Mouse (Mus musculus) kidney, embryonic 14.5 days (tissue): ENCODE measurements around the gene Cacna1c. TPM values are rescaled to one million over a fixed set of nuclear protein-coding genes. Genes with fewer than 3 reads are reported as not detected.
A peak's percentile ranks its signal among the peaks of the same experiment; 100 is the strongest.

Source experiments
- ATAC-seq: fragments of 200-750 bp; cut with Nextera tagmentation; 2 replicates; pipeline ENCODE4 v1.8.0; 2017; ENCODE audit warnings: moderate number of reproducible peaks, mild to moderate bottlenecking, moderate TSS enrichment, moderate library complexity; ENCODE audit not compliant: low FRiP score, low TSS enrichment
- H3K27ac ChIP-seq: fragments of 300-500 bp; sonication (generic); 2 replicates; pipeline ENCODE4 v1.5.1; 2014; ENCODE audit warnings: low read depth, mild to moderate bottlenecking, low read length, moderate library complexity, mixed read lengths
- H3K27me3 ChIP-seq: fragments of 300-500 bp; sonication (generic); 2 replicates; pipeline ENCODE4 v1.6.1; 2014; ENCODE audit warnings: mild to moderate bottlenecking, low read length; ENCODE audit not compliant: control insufficient read depth, insufficient read depth
- H3K36me3 ChIP-seq: fragments of 300-500 bp; sonication (generic); 2 replicates; pipeline ENCODE4 v1.6.1; 2014; ENCODE audit warnings: low read length, mixed read lengths; ENCODE audit not compliant: control insufficient read depth, insufficient read depth
- H3K4me1 ChIP-seq: fragments of 300-500 bp; sonication (generic); 2 replicates; pipeline ENCODE4 v1.6.1; 2014; ENCODE audit warnings: low read length, mixed read lengths; ENCODE audit not compliant: control insufficient read depth, insufficient read depth
- H3K4me2 ChIP-seq: fragments of 300-500 bp; sonication (generic); replicated peaks from 2 replicates; pipeline ENCODE4 v1.6.1; 2014; ENCODE audit warnings: low read depth, mild to moderate bottlenecking, low read length
- H3K4me3 ChIP-seq: fragments of 300-500 bp; sonication (generic); 2 replicates; pipeline ENCODE4 v1.5.1; 2014; ENCODE audit warnings: mild to moderate bottlenecking, low read length
- H3K9ac ChIP-seq: fragments of 300-500 bp; sonication (generic); 2 replicates; pipeline ENCODE4 v1.6.1; 2014; ENCODE audit warnings: low read depth, mild to moderate bottlenecking, low read length, moderate library complexity
- H3K9me3 ChIP-seq: fragments of 300-500 bp; sonication (generic); 2 replicates; pipeline ENCODE4 v1.6.1; 2016; ENCODE audit warnings: low read length; ENCODE audit not compliant: control insufficient read depth
- WGBS: fragments of 180-500 bp; shearing (Covaris S2); extraction: QIAGEN DNeasy Blood & Tissue Kit; methylation state at CpG from one replicate; pipeline ENCODE4 v1.1.7; 2014; 5-methylcytosine and 5-hydroxymethylcytosine counted together
- polyA plus RNA-seq: library from polyadenylated mRNA; unstranded; fragments of >200 nt; fragmentation: Nextera tagmentation; extraction: Ambion mirVana; gene quantifications from 2 replicates; pipeline ENCODE4 v1.2.1, GENCODE M21; 2014

The Cacna1c gene
- polyA plus RNA-seq, 1 experiment from 2014 or later: 3.3 TPM

DNA sequence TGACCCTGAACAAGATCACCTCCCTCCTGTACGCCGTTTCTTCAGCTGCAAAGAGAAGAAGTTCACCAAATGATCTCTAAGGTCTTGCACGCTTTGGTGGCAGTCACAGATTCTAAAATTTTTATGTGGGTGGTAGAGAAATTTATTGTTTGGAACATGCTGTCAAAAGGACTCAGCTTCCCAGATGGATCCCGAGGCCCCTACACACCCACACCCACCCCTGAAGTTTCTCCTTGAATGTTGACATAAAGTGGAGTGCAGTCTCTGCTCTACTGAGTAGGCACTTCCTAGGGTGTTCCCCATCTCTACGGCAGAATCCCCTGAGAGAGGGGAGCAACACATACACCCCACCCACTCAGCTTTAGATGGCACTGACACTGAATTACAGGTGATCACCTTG lies 127.1 kb downstream of the Cacna1c start:
- Histone ChIP-seq H3K9me3 (no peaks in the 10 kb centered on the region), H3K4me2 (no peak overlapping the region), H3K9ac (no peak overlapping the region), H3K4me1 (no peaks in the 10 kb centered on the region), H3K27ac (no peak overlapping the region), H3K27me3 (no peaks in the 10 kb centered on the region), H3K36me3 (no peaks in the 10 kb centered on the region), H3K4me3 (no peak overlapping the region)
- no peak for ATAC-seq
- 60% methylated on average over 5 of the region's 5 CpGs for WGBS

DNA sequence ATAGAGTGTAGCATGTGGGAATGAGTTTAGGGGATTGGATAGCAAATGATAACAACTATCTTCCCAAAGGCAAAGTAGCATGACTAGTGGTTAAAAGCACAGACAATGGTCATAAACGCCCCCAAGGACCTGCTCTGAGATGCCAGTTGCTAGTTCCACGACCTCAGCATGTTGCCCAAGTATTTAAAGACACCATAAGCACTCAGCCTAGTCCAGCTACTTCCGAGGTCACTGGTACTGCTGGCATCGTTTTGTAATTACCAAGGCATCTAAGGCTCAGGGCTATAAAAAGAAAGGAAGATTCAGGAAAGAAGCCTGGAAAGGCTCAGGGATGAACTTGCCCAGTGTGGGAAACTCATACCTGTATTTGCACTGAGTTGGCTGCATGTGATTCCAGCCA lies 127.6 kb downstream of the Cacna1c start:
- ATAC-seq: no peak
- Histone ChIP-seq H3K4me3 (no peak overlapping the region), H3K27me3 (no peaks in the 10 kb centered on the region), H3K4me1 (no peaks in the 10 kb centered on the region), H3K27ac (no peak overlapping the region), H3K4me2 (no peak overlapping the region), H3K36me3 (no peaks in the 10 kb centered on the region), H3K9ac (no peak overlapping the region), H3K9me3 (no peaks in the 10 kb centered on the region)
- WGBS: 60% methylated on average over 4 of the region's 4 CpGs

DNA sequence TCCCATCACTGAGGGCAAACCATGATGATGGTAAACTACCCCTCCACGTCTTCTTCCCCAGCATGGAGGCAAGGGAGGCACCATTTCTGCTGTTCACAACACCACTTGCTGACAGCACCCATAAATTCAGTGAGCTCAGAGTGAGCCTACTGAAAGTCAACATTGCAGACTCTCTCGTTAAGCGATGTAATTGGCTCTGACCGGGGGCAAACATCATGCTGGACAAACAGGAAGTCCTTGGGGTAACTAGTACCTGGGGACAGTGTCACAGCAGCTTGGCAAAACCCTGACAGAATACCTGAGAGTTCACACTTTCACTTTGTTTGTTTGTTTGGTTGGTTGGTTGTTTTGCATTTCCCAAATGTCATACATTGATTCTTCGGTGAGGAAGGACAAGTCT lies 131.3 kb downstream of the Cacna1c start:
- H3K27ac ChIP-seq: no peak overlapping the region
- 39% methylated on average over 5 of the region's 5 CpGs for WGBS
- no peak for ATAC-seq

DNA sequence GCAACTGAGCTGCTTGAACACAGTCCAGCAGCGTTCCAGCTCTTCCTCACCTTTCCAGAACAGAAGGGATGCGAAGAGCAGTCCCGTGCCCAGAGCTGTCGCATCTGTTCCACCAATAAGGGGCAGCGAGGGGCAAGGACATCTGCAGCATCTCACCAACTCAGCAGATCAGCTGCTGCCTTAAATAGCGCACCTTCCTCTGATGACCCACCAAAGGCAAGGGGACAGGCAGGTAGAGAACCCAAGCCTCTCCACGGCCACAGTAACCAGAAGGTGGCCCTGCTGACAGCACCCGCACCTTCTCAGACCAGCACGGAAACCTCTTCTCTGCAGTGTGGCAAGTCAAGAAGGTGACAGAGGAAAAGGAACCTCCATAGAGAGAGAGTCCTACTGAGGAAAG lies 131.8 kb downstream of the Cacna1c start:
- ATAC-seq: no peak
- no peak overlapping the region for H3K4me3 ChIP-seq
- H3K36me3 ChIP-seq: no peaks in the 10 kb centered on the region
- 90% methylated on average over 9 of the region's 9 CpGs for WGBS
- H3K4me1 ChIP-seq: no peaks in the 10 kb centered on the region
- no peak overlapping the region for H3K9ac ChIP-seq
- no peak overlapping the region for H3K27ac ChIP-seq
- H3K27me3 ChIP-seq: no peaks in the 10 kb centered on the region
- H3K9me3 ChIP-seq: no peaks in the 10 kb centered on the region
- H3K4me2 ChIP-seq: no peak overlapping the region

More for the DNA sequence above, 131.3 kb downstream of the Cacna1c start:
- Histone ChIP-seq H3K27me3 (no peaks in the 10 kb centered on the region), H3K4me3 (no peak overlapping the region), H3K4me1 (no peaks in the 10 kb centered on the region), H3K9ac (no peak overlapping the region), H3K9me3 (no peaks in the 10 kb centered on the region), H3K36me3 (no peaks in the 10 kb centered on the region), H3K4me2 (no peak overlapping the region)

DNA sequence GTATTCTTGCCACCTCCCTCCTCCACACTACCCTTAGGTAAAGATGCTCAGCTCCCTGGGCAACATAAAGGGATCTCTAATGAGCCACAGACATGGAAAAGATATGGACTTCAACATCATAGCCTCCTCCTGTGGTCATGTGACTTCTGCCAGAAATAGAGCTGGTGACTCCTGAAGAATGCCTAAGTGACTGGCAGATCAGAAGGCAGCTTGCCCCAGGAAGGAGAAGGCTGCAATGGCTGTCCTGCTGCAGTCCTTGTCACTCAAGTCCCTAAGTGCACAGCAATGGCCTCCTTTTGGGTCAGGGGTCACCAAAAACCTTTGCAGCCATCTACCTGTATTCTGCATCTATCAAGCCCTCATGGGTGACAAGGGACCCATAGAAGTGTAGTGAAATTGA lies 133.5 kb downstream of the Cacna1c start:
- H3K9me3 ChIP-seq: no peaks in the 10 kb centered on the region
- H3K4me3 ChIP-seq: no peak overlapping the region
- no peak overlapping the region for H3K27ac ChIP-seq
- no peak overlapping the region for H3K9ac ChIP-seq
- ATAC-seq: no peak
- H3K4me1 ChIP-seq: no peaks in the 10 kb centered on the region
- H3K4me2 ChIP-seq: no peak overlapping the region
- no peaks in the 10 kb centered on the region for H3K36me3 ChIP-seq
- no peaks in the 10 kb centered on the region for H3K27me3 ChIP-seq

DNA sequence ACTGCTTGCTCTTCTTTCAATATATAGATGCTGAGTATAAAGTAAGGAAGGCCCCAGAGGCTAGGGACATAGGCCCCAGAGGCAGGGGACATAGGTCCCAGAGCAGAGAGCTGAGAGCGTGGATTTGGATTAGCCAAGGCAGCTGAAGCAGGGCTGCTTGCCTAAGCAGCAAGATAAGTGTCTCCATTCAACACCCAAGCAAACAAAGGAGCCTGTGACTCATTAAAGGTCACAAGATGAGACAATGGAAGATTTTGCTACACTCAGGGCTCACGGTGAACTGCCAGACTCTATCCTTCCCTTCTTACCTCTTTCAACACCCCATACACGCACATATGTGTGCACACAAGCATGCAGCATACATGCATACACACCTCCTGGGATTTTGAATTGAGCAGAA lies 137.3 kb downstream of the Cacna1c start:
- no peaks in the 10 kb centered on the region for H3K36me3 ChIP-seq
- no peak overlapping the region for H3K4me3 ChIP-seq
- H3K27me3 ChIP-seq: no peaks in the 10 kb centered on the region
- 84% methylated on average over 3 of the region's 3 CpGs for WGBS
- no peak overlapping the region for H3K9ac ChIP-seq
- no peak overlapping the region for H3K27ac ChIP-seq
- ATAC-seq: no peak
- H3K9me3 ChIP-seq: no peaks in the 10 kb centered on the region
- H3K4me1 ChIP-seq: no peaks in the 10 kb centered on the region
- H3K4me2 ChIP-seq: no peak overlapping the region

DNA sequence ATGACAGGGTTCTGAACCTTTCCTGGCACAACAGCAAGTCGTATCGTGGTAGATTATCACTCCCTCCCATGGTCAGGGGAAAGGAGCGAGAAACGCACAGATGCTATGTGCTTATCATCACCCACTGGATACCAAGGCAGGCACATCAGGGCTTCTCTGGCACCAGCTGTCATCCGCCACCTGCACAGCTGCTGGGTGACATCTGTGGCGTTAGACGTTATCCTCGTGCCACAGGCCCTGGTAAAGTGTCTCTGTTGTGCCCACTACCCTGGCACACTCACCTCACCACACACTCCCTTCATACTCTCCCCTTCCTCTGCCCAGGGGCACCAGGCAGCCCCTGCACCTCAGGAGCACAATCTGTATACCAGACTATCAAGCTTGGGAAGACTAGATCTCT lies 137.8 kb downstream of the Cacna1c start:
- H3K27ac ChIP-seq: no peak overlapping the region
- H3K4me3 ChIP-seq: no peak overlapping the region
- no peaks in the 10 kb centered on the region for H3K4me1 ChIP-seq
- H3K9me3 ChIP-seq: no peaks in the 10 kb centered on the region
- H3K4me2 ChIP-seq: no peak overlapping the region
- no peaks in the 10 kb centered on the region for H3K36me3 ChIP-seq
- ATAC-seq: no peak
- WGBS: 90% methylated on average over 8 of the region's 8 CpGs
- H3K27me3 ChIP-seq: no peaks in the 10 kb centered on the region
- H3K9ac ChIP-seq: no peak overlapping the region

DNA sequence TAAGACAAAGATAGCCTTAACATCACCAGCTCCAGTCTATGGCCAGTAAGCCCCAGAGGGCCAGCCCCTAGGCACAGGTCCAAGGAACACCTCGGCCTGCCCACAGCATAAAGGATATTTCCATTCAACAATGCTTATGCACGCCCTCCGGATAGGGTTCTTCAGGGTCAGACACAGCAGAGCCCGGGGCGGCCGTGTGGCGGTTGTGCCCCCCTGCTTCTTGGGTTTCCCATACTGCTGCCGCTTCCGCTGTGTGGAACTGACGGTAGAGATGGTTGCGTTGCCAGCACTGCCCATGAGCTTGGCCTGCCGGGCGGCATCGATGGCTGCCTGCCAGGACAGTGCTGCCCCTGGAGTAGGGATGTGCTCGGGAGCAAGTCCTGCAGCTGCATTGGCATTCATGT lies 139.1 kb downstream of the Cacna1c start:
- no peaks in the 10 kb centered on the region for H3K4me1 ChIP-seq
- no peaks in the 10 kb centered on the region for H3K27me3 ChIP-seq
- no peaks in the 10 kb centered on the region for H3K9me3 ChIP-seq
- no peaks in the 10 kb centered on the region for H3K36me3 ChIP-seq
- no peak for ATAC-seq
- 94% methylated on average over 15 of the region's 15 CpGs for WGBS
- no peak overlapping the region for H3K4me2 ChIP-seq
- no peak overlapping the region for H3K9ac ChIP-seq
- H3K4me3 ChIP-seq: no peak overlapping the region
- no peak overlapping the region for H3K27ac ChIP-seq

DNA sequence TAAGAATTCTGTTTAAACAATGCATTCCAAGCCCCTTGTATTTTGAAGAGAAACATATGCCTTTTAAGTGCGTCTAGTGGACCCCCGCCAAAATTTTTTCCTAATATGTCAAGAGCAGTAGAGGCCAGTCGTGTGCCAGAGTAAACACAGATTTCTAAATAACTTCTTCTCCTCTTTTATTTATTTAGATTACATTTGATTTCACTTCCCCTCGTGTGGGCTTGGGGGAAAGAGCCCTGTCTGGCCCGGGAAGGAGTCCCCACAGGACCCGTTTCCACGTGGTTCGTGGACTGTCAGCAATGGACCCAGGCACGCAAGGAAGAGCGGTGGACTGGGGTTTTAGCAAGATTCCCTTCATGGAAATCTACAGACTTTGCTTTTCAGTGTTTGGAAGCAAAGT lies 143.4 kb downstream of the Cacna1c start:
- ATAC-seq: peak; percentile 70
- H3K4me2 ChIP-seq: peak overlapping the region; percentile 19
- H3K4me3 ChIP-seq: no peak overlapping the region
- H3K9ac ChIP-seq: no peak overlapping the region
- H3K27ac ChIP-seq: 0 out of 2 replicates have a peak overlapping the region, but pooled peaks have one; percentile 11
- WGBS: 56% methylated on average over 10 of the region's 10 CpGs
- no peaks in the 10 kb centered on the region for H3K9me3 ChIP-seq
- no peaks in the 10 kb centered on the region for H3K27me3 ChIP-seq
- no peaks in the 10 kb centered on the region for H3K36me3 ChIP-seq
- H3K4me1 ChIP-seq: no peaks in the 10 kb centered on the region

DNA sequence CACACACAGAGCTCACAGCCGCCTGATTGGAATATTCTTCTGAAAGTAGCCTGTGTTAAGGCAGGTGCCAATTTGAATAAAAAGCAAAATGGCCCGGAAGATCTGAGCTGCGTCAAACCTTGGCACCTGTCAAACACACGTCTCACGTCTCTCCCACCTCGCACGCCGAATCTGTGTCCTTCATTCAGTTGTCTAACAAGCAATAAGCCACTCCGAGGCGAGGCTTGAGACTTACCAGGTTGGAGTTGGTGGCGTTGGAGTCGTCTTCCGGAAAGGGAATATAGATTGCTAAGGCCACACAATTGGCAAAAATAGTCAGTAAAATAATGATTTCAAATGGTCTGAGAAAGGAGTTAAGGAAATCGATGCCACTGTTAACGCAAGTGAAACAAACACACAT lies 143.9 kb downstream of the Cacna1c start:
- no peak overlapping the region for H3K4me2 ChIP-seq
- H3K9me3 ChIP-seq: no peaks in the 10 kb centered on the region
- H3K36me3 ChIP-seq: no peaks in the 10 kb centered on the region
- 80% methylated on average over 15 of the region's 15 CpGs for WGBS
- no peak overlapping the region; the same call in 1 of the 2 replicates for H3K27ac ChIP-seq
- H3K4me3 ChIP-seq: no peak overlapping the region
- no peak for ATAC-seq
- no peaks in the 10 kb centered on the region for H3K4me1 ChIP-seq
- H3K27me3 ChIP-seq: no peaks in the 10 kb centered on the region
- no peak overlapping the region for H3K9ac ChIP-seq
